Mouse (Mus musculus): Measurements from ENCODE around the gene Kirrel3. TPM values are rescaled to one million over a fixed set of nuclear protein-coding genes. Genes with fewer than 3 reads are reported as not detected.

The Kirrel3 gene
- polyA plus RNA-seq, 1 experiment from 2014 or later: 44.4 TPM

DNA sequence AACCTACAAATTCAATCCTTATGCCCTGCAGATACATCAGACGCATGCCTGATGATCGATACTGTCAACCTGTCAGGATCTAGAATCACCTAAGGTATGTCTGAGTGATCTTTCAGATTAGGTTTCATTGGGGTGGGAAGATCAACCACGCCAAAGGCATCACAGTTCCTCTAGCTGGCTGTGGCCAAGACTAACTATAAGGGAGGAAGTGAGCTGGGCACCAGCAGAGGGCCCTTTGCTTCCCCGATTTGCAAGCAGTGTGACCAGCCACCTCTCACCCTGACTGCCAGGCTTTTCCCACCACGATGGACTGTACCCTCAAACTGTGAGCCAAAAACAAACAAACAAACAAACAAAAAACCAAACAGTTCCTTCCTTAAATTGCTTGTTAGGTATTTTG is 574.2 kb downstream of the Kirrel3 start:
- H3K27me3 ChIP-seq (ENCODE audit: control insufficient read depth, insufficient read depth, low read length): no peaks in the 10 kb centered on the region
- no peaks in the 10 kb centered on the region for H3K4me1 ChIP-seq (ENCODE audit: control insufficient read depth, insufficient read depth, low read length)
- H3K27ac ChIP-seq (ENCODE audit: low read depth, low read length): no peak overlapping the region
- no peaks in the 10 kb centered on the region for H3K9me3 ChIP-seq (ENCODE audit: control insufficient read depth, low read length)
- no peak overlapping the region for H3K9ac ChIP-seq (replicated peaks; ENCODE audit: low read depth, low read length)
- H3K4me2 ChIP-seq (ENCODE audit: low read depth, low read length): no peak overlapping the region
- no peak for ATAC-seq (ENCODE audit: low read depth)
- H3K36me3 ChIP-seq (ENCODE audit: control insufficient read depth, insufficient read depth, low read length): no peaks in the 10 kb centered on the region
- H3K4me3 ChIP-seq (ENCODE audit: low read depth, low read length): no peak overlapping the region
- 93% methylated on average over 5 of the region's 5 CpGs for WGBS

DNA sequence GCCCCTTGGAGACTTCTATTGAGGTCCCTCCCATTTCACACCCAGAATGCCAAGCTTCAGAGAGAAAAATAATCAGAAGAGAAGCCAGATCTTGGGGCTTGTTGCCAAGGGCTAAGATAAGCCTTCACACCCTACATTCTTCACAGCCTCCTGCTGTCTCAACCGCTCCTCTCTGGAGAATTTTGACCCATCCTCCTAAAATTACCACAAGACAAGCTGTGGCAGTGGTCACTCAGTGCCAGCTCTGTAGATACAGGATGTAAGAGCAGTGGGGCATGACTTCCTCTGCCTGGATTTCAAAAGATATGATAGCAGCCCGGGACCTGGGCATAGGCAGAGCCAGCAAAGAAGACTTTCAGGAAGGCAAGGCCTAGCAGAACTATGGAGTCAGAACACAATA is 575.8 kb downstream of the Kirrel3 start:
- WGBS: 85% methylated on average over 2 of the region's 2 CpGs
- Histone ChIP-seq H3K4me1 (ENCODE audit: control insufficient read depth, insufficient read depth, low read length) (no peaks in the 10 kb centered on the region), H3K4me2 (ENCODE audit: low read depth, low read length) (no peak overlapping the region), H3K9ac (replicated peaks; ENCODE audit: low read depth, low read length) (no peak overlapping the region), H3K27ac (ENCODE audit: low read depth, low read length) (no peak overlapping the region), H3K36me3 (ENCODE audit: control insufficient read depth, insufficient read depth, low read length) (no peaks in the 10 kb centered on the region), H3K27me3 (ENCODE audit: control insufficient read depth, insufficient read depth, low read length) (no peaks in the 10 kb centered on the region), H3K4me3 (ENCODE audit: low read depth, low read length) (no peak overlapping the region), H3K9me3 (ENCODE audit: control insufficient read depth, low read length) (no peaks in the 10 kb centered on the region)
- ATAC-seq (ENCODE audit: low read depth): no peak

All from neural tube, embryonic 14.5 days (tissue).